Mouse (Mus musculus) cerebellum, adult 8-10 months (tissue): Measurements from ENCODE around the gene Dcaf11.

ENCODE experiments used
- DNase-seq: peaks from one replicate; pipeline ENCODE4 v3.0.0; 2022

Dcaf11 gene

DNA sequence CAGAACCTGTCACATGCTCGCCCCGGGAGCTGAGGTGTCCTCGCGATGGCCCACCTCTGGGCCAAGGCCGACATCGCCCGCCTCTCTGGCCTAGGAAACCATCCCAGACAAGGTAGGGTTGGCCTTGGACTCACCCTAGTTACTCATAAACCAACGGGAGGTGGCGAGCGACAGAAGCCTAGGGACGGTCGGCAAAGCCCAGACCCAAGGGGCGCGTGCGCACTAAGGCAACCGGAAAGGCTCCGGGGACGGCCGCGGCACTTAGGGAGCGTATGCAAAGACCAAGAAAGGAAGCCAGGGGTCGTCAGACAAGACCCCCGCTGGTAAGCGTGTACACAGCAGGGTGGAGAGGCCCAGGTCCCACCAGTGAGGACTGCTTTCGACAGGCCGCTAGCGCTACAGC, at the start of gene Dcaf11:
Gene Dcaf11, plus strand, starts transcription at position 208 of the 403 bp plus-strand sequence.
- DNase-seq, result peak; percentile 90

GRCm38 (mm10) chr14:55510125-55510731, 49.6 kb upstream of the Dcaf11 start, which contains the start of gene Cpne6:
Cpne6 (plus strand) TSS chr14:55510445.
- DNase-seq, result no peak

DNA sequence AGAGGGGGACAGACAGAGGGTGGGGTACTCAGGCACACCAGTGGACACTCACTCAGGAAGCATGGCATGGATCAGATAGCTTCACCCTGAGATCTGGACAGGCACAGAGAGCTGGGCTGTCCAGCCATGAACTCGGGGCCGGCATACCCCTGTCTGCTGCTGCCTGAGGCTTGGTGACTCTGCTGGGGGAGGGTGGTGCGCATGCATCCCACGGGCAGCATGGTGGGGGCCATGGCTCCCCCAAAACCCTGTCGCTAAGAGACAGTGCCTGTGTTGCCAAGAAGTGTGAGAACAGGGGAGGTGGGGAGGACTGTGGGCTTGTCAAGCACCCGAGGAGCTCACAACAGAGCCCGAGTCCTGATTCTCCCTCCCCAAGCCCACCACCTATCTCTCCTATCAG, 48.8 kb upstream of the Dcaf11 start:
- no peak for DNase-seq

GRCm38 (mm10) chr14:55513927-55514326, 45.9 kb upstream of the Dcaf11 start:
- no peak for DNase-seq

DNA sequence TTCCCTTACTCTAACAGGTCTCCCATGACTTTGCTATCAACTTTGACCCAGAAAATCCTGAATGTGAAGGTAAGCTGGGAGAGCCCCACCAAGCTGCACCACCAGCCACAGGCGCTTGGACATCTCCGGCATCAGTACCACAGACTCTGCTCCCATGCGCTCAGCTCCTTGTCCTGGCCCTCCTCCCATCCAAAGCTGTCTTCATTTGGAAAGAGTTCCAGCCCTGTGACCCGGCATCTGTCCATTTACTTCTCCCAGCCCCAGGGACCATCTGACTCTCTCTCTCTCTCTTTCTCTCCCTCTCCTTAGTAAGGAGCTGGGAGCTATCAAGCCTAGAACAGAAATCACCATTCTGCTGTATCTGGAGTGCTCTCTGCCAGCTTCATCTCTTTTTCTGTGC, 44.0 kb upstream of the Dcaf11 start:
- no peak for DNase-seq

GRCm38 (mm10) chr14:55518897-55519296, 40.9 kb upstream of the Dcaf11 start:
- no peak for DNase-seq

DNA sequence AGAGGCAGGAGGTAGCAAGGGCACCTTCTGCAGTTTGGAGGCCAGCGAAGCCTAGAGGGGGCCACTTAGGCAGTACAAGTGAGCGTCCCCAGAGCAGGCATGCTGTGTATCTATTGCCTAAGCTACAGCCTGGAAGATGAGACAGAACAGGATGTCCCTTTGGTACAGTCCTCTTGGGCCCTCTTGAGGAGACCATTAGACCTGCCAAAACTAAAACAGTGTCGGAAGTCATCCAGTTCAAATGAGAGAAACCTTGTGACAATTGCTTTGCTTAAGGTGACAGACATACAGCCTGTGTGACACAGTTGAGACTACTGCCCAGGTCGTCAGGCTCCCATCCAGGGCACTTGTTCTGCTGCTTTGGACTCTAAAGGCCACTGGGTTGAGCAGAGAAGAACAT, 40.2 kb upstream of the Dcaf11 start:
- DNase-seq, result no peak

DNA sequence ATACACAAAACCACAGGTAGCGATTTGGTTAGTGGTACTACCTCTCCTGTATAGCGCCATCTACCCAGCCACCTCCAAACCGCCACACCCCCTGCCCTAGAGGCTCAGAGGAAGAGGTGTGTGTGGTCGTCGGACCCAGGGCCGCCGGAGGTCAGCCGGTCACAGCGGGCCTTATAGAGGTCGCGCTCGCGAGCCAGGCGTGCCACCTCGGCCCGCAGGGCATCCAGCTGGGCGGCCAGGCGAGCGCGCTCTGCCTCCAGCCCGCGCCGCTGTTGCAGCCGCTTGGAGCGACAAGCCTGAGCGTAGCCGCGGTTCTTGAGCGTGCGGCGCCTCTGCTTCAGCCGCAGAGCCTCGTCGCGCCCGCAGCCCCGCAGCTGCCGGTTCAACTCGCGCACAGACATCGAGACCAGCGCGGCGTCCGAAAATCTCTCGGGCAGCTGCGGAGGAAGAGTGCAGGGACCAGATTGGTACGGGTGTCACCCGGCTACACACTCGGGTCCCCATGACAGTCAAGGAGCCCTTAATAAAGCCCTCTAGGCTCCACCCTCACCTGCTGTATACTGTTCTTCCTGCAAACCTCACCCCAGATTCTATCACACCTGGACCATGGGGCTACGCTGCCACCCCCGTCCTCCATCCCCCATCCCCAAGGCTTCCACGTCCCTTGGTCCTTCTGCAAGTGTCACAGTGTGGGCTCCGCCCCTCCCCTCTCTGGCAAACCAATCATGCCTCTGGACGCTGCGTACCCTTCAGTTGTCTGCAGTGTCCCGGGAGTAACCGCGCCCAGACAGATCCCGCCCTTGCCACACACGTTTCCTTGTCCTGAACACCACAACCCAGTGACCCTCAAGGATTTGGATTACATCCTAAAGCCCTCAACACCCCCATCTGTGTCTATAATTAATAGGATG, 39.1 kb upstream of the Dcaf11 start:
- DNase-seq, result peak; percentile 56

DNA sequence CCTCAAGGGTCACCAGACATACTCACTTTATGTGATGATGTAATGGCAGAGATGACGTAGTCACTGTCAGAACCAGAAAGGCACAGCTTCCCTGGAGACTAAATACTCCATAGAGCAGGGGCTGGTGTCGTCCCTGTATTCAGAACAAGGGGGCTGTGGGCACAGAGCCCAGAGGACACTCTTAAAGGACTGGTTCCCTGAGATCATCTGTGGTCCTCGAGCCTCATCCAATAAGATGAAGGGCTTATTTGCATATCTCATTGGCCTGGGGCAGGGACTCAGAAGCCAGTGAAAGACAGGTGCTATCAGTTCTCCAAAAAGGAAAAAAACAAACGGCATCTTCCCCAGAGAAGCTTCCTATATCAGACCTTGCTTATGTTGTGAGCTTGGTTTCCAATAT, 35.7 kb upstream of the Dcaf11 start:
- no peak for DNase-seq

GRCm38 (mm10) chr14:55524785-55525184, 35.0 kb upstream of the Dcaf11 start, which contains the start of gene Nrl:
Nrl (minus strand) TSS chr14:55524981.
- DNase-seq, result no peak

GRCm38 (mm10) chr14:55526674-55527073, 33.1 kb upstream of the Dcaf11 start:
- no peak for DNase-seq

GRCm38 (mm10) chr14:55527940-55528339, 31.9 kb upstream of the Dcaf11 start:
- no peak for DNase-seq

DNA sequence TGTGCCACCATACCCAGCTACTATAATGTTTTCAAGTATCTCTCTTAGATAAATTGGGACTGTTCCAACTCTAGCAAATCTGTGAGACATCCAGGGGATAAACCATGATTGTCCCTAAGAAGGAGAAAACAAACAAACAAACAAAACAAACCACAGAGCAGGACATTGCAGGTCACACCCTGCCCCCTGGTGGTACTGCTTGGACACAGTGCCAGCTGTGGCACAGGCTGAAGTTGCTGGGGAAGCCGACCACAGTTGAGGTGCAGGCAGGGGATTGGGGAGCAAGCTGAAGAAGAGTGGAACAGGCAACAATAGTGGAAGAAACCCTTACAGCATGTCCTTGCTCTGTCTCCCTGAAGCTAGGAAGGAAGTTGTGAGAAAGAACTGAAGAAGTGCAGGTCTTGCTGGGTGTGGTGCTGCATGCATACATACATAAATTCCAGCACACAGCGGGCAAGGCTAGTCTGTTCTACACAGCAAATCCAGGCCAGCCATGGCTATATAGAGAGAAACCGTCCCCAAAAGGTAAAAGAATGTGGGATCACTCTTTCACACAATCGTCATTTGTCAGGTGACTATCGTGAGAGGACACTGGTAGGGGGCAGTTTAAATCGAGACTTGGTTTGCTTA, 23.6 kb upstream of the Dcaf11 start:
- no peak for DNase-seq

DNA sequence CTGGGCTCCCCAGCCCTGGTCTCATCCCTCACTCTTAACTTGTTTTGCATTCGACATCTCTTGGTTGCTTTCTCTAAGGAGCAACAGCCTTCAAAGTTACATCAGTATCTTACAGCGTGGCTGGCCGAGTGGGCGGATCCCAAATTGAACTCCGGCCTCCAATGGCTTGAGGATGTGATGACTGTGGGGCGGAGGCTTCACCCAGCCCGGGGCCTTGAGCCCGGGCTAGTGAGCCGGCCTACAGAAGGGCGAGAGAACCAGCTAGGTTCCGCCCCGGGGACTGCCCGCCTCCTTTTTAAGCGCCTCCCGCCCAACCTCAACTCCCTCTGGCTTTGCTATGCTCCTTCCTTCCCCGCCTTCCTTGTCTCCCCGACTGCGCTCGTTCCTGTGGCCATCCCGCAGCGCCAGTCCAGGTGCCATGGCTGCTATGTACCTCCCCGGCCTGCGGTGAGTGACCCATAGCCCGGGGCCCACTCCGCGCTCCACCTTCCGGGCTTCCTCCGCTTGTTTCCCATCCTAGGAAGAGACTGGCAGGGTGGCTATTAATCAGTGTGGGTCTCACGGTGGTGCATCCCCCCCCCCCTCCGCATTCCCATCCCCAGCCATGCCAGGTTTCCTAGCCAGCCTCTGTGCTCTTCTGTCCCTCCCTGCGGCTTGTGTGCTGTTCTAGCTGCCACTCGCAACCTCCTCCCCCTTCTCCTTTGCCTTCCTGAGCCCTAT, 19.6 kb upstream of the Dcaf11 start, which contains the start of gene Pck2:
Gene Pck2, plus strand, starts transcription at position 200 of the 720 bp plus-strand sequence.
- DNase-seq, result peak; percentile 84

DNA sequence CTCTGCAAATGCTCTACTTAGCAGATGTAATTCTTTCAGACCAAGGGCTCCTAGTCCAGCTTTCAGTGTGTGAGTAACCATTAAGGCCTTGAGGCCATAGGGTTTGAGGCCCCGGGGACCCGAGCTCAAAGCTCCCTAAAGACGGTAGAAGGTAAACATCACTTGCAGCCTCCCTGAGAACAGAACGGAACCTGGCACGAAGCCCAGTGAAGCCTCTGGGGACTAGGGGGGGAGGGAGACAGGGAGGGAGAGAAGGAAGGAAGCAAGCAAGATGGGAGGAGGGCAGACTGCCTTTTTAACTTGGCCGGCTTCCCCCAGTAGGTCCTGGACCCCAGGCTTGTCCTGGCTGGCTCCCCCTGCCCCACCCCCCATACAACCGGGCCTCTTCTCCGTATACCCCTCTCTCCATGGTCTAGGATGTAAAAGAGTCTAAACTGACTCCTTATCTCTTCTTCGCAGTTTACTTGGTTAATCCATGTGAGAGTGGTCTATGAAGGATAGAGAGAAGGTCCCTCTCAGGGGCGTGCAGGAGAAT, 19.0 kb upstream of the Dcaf11 start:
- peak; percentile 81 for DNase-seq

DNA sequence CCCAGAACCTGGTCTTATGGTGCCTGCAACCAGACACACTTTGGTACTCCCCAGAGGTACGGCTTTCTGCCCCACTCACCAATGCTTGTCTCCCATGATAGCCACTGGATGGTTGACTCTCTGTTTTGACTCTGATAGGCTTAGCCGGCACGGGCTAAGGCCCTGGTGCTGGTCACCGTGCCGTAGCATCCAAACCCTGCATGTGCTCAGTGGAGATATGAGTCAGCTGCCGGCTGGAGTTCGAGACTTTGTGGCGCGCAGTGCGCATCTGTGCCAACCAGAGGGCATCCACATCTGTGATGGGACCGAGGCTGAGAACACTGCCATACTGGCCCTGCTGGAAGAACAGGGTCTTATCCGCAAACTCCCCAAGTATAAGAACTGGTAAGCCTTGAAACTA, 17.5 kb upstream of the Dcaf11 start:
- DNase-seq, result no peak

GRCm38 (mm10) chr14:55544334-55544733, 15.5 kb upstream of the Dcaf11 start:
- peak; percentile 52 for DNase-seq

DNA sequence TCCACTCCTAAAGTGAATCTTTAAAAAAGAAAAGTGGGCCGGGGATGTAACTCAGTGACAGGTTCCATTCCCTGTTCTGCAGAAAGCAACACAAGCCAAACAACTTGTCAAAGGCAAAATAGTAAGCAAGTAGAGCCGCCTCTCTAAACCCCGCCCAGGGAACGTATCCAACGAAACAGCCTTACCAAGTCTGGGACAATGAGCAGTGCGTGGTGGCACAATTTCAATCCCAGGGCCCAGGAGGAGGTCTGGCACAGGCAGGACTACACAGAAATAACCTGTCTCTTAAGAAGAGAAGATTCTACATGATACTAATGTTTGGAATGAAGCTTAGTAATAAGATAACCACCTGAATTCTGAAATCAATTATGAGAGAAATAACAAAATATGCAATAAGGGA, 9.6 kb upstream of the Dcaf11 start:
- DNase-seq, result no peak

DNA sequence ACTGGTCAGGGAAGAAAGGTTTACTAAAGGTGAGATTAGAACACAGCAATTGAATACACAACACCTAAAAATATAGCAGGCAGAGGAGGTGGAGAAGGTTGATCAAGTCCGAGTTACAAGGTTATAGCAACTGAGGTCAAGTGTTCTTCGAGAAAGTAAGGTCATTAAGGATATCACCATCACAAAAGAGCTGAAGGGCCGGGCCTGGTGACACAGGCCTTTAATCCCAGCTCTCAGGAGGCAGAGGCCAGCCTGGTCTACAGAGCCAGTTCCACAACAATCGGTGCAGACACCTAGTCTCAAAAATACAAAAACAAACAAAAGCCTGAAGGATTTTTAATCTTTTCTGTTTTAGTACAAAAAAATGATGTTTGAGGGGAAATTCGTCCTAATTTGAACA, 8.5 kb upstream of the Dcaf11 start:
- DNase-seq, result no peak

GRCm38 (mm10) chr14:55551794-55552193, 8.0 kb upstream of the Dcaf11 start:
- no peak for DNase-seq

GRCm38 (mm10) chr14:55554635-55555034, 5.2 kb upstream of the Dcaf11 start:
- DNase-seq, result no peak

DNA sequence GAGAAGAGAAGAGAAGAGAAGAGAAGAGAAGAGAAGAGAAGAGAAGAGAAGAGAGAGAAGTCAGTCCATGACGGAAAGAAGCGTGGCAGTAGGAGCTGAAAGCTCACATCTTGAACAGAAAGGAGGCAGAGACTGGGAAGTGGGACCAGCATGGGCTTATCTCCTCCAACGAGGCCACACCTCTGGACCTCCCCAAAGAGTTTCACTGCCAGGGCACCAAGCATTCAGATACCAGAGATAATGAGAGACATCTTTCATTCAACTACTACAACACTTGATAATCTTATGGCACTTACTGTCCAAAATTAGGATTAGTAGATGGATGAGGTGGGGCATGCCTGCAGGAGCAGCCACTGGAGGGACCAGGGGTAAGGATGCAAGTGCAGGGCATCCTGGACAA, 4.0 kb upstream of the Dcaf11 start:
- no peak for DNase-seq

DNA sequence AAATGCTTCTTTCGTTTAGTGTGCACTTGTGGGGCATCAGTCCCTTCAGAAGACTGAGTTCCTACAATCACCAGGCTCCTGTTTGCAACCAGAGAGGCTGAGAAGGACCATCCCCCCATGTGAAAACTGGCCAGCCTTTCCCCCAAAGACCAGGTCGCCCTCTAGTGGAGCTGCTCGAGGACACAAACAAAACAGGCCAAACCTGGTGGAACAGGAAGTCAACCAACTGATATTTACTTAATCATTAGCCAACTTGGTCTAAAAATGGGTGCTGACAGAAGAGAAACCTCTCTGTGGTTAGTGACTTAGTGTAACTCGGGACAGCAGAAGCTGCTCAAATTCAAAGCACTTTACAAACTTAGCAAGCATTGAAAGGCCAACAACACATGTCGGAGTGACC, 2.8 kb upstream of the Dcaf11 start:
- DNase-seq, result peak; percentile 75
